Mouse (Mus musculus) liver, adult 2 months (tissue): ENCODE results near the gene Atp6v0d1. TPM values are rescaled to one million over a fixed set of nuclear protein-coding genes. Genes with fewer than 3 reads are reported as not detected.
A peak's percentile ranks its signal among the peaks of the same experiment; 100 is the strongest.

Experiments used
- DNase-seq: peaks from one replicate; pipeline ENCODE4 v3.0.0-alpha.2; 2011; ENCODE audit warnings: low read depth, low spot score; ENCODE audit errors: extremely low read depth
- H3K27ac ChIP-seq: fragments of 200-500 bp; replicated peaks from 2 replicates; pipeline ENCODE4 v1.5.1; 2012; ENCODE audit warnings: low read depth, mild to moderate bottlenecking, control low read depth, inconsistent platforms, low read length; ENCODE audit not compliant: insufficient read depth
- H3K27me3 ChIP-seq: fragments of 200-500 bp; 2 replicates; pipeline ENCODE4 v1.6.1; 2012; ENCODE audit warnings: mild to moderate bottlenecking, moderate library complexity, low read length, inconsistent platforms; ENCODE audit not compliant: control insufficient read depth, insufficient read depth
- H3K36me3 ChIP-seq: fragments of 200-500 bp; 2 replicates; pipeline ENCODE4 v1.6.1; 2012; ENCODE audit warnings: low read length, inconsistent platforms; ENCODE audit not compliant: control insufficient read depth, insufficient read depth
- H3K4me1 ChIP-seq: fragments of 200-500 bp; 2 replicates; pipeline ENCODE4 v1.6.1; 2011; ENCODE audit warnings: low read length; ENCODE audit not compliant: control insufficient read depth, insufficient read depth
- H3K4me3 ChIP-seq: fragments of 200-500 bp; 2 replicates; pipeline ENCODE4 v1.5.1; 2011; ENCODE audit warnings: low read depth, mild to moderate bottlenecking, control low read depth, low read length, moderate library complexity; ENCODE audit not compliant: insufficient read depth
- H3K79me2 ChIP-seq: fragments of 200-500 bp; 2 replicates; pipeline ENCODE4 v1.6.1; 2012; ENCODE audit warnings: inconsistent platforms, mild to moderate bottlenecking, low read length, moderate library complexity; ENCODE audit not compliant: control insufficient read depth, insufficient read depth
- H3K9ac ChIP-seq: fragments of 200-500 bp; 2 replicates; pipeline ENCODE4 v1.6.1; 2012; ENCODE audit warnings: low read depth, mild to moderate bottlenecking, control low read depth, inconsistent platforms, low read length
- CTCF ChIP-seq: fragments of 200-500 bp; IDR thresholded peaks from 2 replicates; pipeline ENCODE4 v1.5.1; 2011; ENCODE audit warnings: low read depth, low read length, control low read depth
- POLR2A ChIP-seq: fragments of 200-500 bp; IDR thresholded peaks from 2 replicates; pipeline ENCODE4 v1.6.1; 2011; ENCODE audit warnings: low read length, control low read depth; ENCODE audit not compliant: insufficient read depth; ENCODE audit errors: extremely low read depth
- whole genome bisulfite sequencing: fragments of 180-500 bp; shearing (Covaris S2); methylation state at CpG from one replicate; pipeline ENCODE4 v1.1.7; 2018; 5-methylcytosine and 5-hydroxymethylcytosine counted together
- polyA plus RNA-seq: library from polyadenylated mRNA; depleted of rRNA; stranded (reverse); fragments of >200 nt; gene quantifications from 2 replicates; pipeline ENCODE4 v1.2.3, GENCODE M21; 2012
- total RNA-seq: library from RNA; depleted of rRNA; stranded (reverse); fragments of >200 nt; gene quantifications from 2 replicates; pipeline ENCODE4 v1.2.3, GENCODE M21; 2014

Atp6v0d1 gene
- total and polyA plus RNA-seq, 2 experiments = 63.5 to 82.0 TPM

DNA sequence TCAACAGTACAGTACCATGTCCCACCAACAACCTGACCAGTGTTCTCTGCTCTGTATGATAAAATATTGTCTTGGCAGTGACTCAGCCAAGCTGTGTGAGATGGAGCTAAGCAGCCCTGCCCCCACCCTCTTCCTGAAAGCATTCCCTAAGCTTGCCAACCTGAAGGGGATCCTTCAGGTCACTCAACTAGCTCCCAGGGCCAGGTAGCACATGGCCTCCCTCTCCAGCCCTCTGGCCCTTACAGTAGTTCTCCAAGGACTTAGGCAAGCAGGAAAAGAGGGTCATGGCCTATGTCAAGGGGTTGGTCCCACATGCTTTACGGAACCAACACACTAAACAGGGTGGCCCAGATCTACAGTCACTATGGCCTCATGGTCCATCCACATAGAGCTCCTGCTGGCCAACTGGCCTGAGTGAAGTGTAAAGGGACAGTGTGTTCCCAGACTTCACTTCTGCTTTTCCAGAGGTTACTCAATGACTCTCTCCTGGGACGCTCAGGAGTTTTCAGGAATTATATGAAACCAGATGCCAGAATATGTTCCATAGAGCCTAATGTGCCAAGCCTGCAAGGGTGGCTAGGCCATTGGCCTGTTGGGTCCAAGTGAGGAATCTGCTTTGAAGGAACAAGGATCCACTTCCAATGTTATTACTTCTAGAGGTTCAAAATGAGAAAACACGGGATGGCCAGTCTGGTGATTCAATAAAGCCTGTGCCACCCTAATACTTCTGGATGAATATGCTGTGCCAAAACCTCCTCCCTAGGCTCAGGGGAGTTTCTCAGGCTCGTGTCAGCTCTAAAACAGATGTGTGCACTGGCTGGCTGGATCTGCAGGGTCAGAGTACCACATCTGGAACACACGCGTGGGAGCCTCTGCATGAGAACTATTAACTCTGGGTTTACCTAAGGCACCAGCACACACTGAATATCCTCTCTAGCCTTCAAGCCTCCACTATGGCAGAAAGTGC is 19.2 kb downstream of the Atp6v0d1 start:
- 0 out of 2 replicates have a peak overlapping the region, but pooled peaks have one; percentile 28 for H3K27ac ChIP-seq
- no peak overlapping the region for H3K9ac ChIP-seq
- 35% methylated on average over 6 of the region's 6 CpGs for WGBS
- peak; percentile 57 for DNase-seq
- H3K27me3 ChIP-seq = no peaks in the 10 kb centered on the region
- H3K79me2 ChIP-seq = peaks cover 34% of the 10 kb centered on the region; the same call in 1 of the 2 replicates
- H3K4me1 ChIP-seq = peaks cover 35% of the 10 kb centered on the region
- TF ChIP-seq CTCF (no peak), POLR2A (no peak)
- H3K36me3 ChIP-seq = peaks cover 4% of the 10 kb centered on the region; the same call in 1 of the 2 replicates
- H3K4me3 ChIP-seq = no peak overlapping the region

DNA sequence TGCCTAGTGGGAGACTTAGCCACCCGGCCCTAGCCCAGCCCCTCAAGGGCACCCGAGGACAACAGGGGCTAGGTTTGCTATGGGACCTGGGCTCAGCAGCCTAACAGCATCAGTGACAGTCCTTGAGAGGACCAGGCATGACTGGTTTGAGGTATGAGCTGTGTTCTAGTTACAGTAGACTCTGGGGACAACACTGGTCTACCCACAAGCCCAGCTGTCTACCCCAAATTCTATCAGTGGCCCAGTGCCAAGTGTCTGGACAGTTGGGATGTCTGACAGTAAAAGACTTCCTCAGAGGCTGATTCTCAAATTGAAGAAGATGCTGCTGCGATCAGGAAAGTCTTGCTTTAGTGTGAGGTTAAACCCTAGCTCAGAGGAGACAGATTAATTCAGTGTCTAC is 20.6 kb downstream of the Atp6v0d1 start:
- H3K27me3 ChIP-seq = no peaks in the 10 kb centered on the region
- H3K79me2 ChIP-seq = peaks cover 28% of the 10 kb centered on the region; the same call in 1 of the 2 replicates
- H3K9ac ChIP-seq = no peak overlapping the region
- WGBS = 75% methylated on average over 3 of the region's 3 CpGs
- no peak overlapping the region for H3K27ac ChIP-seq
- H3K36me3 ChIP-seq = peaks cover 4% of the 10 kb centered on the region; the same call in 1 of the 2 replicates
- H3K4me1 ChIP-seq = peaks cover 31% of the 10 kb centered on the region
- no peak for TF ChIP-seq CTCF
- no peak for TF ChIP-seq POLR2A
- no peak overlapping the region for H3K4me3 ChIP-seq
- no peak for DNase-seq

DNA sequence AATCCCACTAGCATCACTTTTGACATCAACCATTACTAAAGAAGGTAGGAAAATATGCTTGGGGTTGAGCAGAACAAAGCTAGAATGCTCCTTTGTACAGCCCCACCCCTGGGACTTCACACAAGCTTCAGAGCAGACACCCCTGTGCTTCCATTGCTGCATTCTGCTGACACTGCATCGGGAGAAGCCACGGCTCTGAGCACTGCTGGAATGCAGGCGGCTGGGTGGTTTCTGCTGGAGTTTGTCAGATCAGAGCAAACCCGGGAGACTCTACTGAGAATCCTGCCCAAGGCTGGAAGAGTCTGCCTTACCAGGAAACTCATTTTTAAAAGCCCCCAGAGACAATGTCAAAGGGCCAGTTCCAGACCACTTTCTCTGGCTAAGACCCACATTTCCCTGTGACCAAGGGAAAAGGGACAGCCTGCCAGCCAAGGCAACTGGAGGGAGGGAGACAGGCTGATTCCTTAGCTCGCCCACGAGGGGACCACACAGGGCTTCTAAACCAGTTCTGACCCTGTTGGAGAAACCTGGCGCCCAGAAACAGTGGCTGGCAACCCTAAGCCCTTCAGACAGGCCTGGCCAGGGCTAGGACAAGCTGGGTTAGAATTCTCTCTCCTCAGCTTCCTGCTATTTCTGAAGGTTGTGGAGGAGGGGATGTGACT is 21.2 kb downstream of the Atp6v0d1 start:
- H3K36me3 ChIP-seq = peaks cover 4% of the 10 kb centered on the region; the same call in 1 of the 2 replicates
- no peak for TF ChIP-seq CTCF
- TF ChIP-seq POLR2A = no peak
- 62% methylated on average over 7 of the region's 7 CpGs for WGBS
- DNase-seq = no peak
- no peak overlapping the region for H3K9ac ChIP-seq
- no peaks in the 10 kb centered on the region for H3K27me3 ChIP-seq
- 0 out of 2 replicates have a peak overlapping the region, but pooled peaks have one; percentile 8 for H3K27ac ChIP-seq
- H3K4me3 ChIP-seq = no peak overlapping the region
- H3K79me2 ChIP-seq = peaks cover 24% of the 10 kb centered on the region; the same call in 1 of the 2 replicates
- H3K4me1 ChIP-seq = peaks cover 25% of the 10 kb centered on the region

DNA sequence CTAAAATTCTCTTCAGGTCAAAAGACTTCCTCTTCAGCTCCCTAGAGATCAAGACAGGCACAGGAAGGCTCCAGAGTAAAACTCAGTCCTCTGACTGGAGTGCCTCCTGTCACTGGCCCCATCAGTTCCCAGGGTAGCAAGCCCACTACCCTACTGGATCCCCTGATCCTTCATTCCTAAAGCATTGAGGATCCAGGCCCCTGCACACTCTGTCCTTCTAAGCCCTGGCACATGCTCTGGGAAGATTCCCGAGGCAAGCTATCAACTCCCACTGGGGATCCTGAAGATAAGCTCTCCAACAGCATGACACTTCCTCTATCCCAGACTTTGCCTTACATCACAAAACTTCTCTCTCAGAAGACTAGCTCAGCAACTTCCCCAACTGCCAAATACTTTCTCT is 22.1 kb downstream of the Atp6v0d1 start:
- no peak for DNase-seq
- Histone ChIP-seq H3K36me3 (peaks cover 13% of the 10 kb centered on the region), H3K27ac (0 out of 2 replicates have a peak overlapping the region, but pooled peaks have one; percentile 15), H3K27me3 (no peaks in the 10 kb centered on the region), H3K9ac (no peak overlapping the region), H3K4me1 (peaks cover 22% of the 10 kb centered on the region), H3K4me3 (no peak overlapping the region), H3K79me2 (peaks cover 29% of the 10 kb centered on the region; the same call in 1 of the 2 replicates)
- 25% methylated on average over 1 of the region's 1 CpGs for WGBS
- TF ChIP-seq CTCF = no peak
- TF ChIP-seq POLR2A = no peak

DNA sequence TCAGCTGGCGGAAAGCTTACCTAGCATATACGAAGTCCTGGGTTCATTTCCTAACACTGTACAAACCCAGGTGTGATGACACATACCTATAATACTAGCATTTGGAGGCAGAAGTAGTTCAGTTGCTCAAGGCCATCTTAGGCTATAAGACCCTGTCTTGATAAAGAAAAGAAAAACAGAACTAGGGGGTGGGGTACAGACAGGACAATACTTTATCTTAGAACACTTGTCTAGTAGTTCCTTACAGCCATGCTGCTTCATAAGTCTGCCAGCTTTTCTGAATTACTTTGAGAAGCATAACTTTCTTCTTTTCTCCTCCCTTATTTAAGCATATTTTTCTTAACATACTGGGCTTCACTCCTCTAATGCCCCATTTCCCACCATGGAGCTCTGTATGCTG is 23.0 kb downstream of the Atp6v0d1 start:
- Histone ChIP-seq H3K27me3 (no peaks in the 10 kb centered on the region), H3K4me1 (peaks cover 22% of the 10 kb centered on the region), H3K9ac (no peak overlapping the region), H3K27ac (no peak overlapping the region), H3K36me3 (peaks cover 22% of the 10 kb centered on the region), H3K79me2 (peaks cover 27% of the 10 kb centered on the region; the same call in 1 of the 2 replicates), H3K4me3 (no peak overlapping the region)
- TF ChIP-seq POLR2A (no peak), CTCF (no peak)
- DNase-seq = no peak
- 90% methylated on average over 2 of the region's 2 CpGs for WGBS
